Mouse (Mus musculus) limb, embryonic 12.5 days (tissue): ENCODE measurements around the gene Psmb9. TPM values are rescaled to one million over a fixed set of nuclear protein-coding genes. Genes with fewer than 3 reads are reported as not detected.

Source experiments
- ATAC-seq: fragments of 200-750 bp; cut with Nextera tagmentation; 2 replicates; pipeline ENCODE4 v1.8.0; 2017; ENCODE audit warnings: low read depth, moderate TSS enrichment; ENCODE audit not compliant: insufficient number of reproducible peaks, insufficient read depth, low FRiP score, low TSS enrichment
- H3K27ac ChIP-seq: fragments of 300-500 bp; sonication (generic); 2 replicates; pipeline ENCODE4 v1.5.1; 2016; ENCODE audit warnings: mild to moderate bottlenecking, moderate library complexity
- H3K27me3 ChIP-seq: fragments of 300-500 bp; sonication (generic); 2 replicates; pipeline ENCODE4 v1.6.1; 2016; ENCODE audit warnings: mild to moderate bottlenecking, moderate library complexity
- H3K36me3 ChIP-seq: fragments of 300-500 bp; sonication (generic); 2 replicates; pipeline ENCODE4 v1.6.1; 2016; ENCODE audit warnings: mild to moderate bottlenecking, moderate library complexity
- H3K4me1 ChIP-seq: fragments of 300-500 bp; sonication (generic); replicated peaks from 2 replicates; pipeline ENCODE4 v1.6.1; 2016
- H3K4me2 ChIP-seq: fragments of 300-500 bp; sonication (generic); 2 replicates; pipeline ENCODE4 v1.6.1; 2016; ENCODE audit warnings: mild to moderate bottlenecking, moderate library complexity
- H3K4me3 ChIP-seq: fragments of 300-500 bp; sonication (generic); replicated peaks from 2 replicates; pipeline ENCODE4 v1.5.1; 2016; ENCODE audit warnings: mild to moderate bottlenecking
- H3K9ac ChIP-seq: fragments of 300-500 bp; sonication (generic); replicated peaks from 2 replicates; pipeline ENCODE4 v1.6.1; 2016; ENCODE audit warnings: mild to moderate bottlenecking, moderate library complexity
- H3K9me3 ChIP-seq: fragments of 300-500 bp; sonication (generic); 2 replicates; pipeline ENCODE4 v1.6.1; 2016; ENCODE audit warnings: mild to moderate bottlenecking, moderate library complexity
- WGBS: fragments of 180-500 bp; shearing (Covaris S2); methylation state at CpG from one replicate; pipeline ENCODE4 v1.1.7; 2016; 5-methylcytosine and 5-hydroxymethylcytosine counted together
- polyA plus RNA-seq: library from polyadenylated mRNA; unstranded; fragments of >200 nt; fragmentation: Nextera tagmentation; extraction: Ambion mirVana; gene quantifications from 2 replicates; pipeline ENCODE4 v1.2.1, GENCODE M21; 2016

Gene Psmb9
- polyA plus RNA-seq, 1 experiment from 2014 or later = 2.4 TPM

DNA sequence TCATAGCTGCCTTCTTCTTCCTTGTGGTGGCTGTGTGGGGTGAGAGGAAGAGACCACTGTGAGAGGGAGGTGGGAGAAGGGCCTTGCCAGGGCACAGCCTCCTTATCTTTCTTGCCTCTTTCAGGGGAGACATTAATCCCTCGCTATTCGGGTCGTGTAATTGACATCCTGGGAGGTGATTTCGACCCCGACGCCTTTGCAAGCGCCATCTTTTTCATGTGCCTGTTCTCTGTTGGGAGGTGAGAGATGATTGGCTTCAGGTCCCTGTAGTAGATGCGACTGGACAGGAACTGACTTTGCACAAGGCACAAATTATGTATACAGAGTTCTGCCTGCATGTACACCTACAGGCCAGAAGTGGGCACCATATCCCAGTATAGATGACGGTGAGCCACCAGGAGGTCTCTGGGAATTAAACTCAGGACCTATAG, 18.2 kb upstream of the Psmb9 start:
- Histone ChIP-seq H3K4me2 (peak overlapping the region; percentile 95; the same call in 1 of the 2 replicates), H3K27me3 (peaks cover 86% of the 10 kb centered on the region), H3K9ac (peak overlapping the region; percentile 45; the same call in 1 of the 2 replicates), H3K36me3 (no peaks in the 10 kb centered on the region), H3K4me1 (peaks cover 7% of the 10 kb centered on the region; the same call in 1 of the 2 replicates), H3K9me3 (peaks cover 4% of the 10 kb centered on the region; the same call in 1 of the 2 replicates), H3K4me3 (peak overlapping the region; percentile 67; the same call in 1 of the 2 replicates), H3K27ac (no peak overlapping the region)
- WGBS = 16% methylated on average over 9 of the region's 9 CpGs
- ATAC-seq = no peak

GRCm38 (mm10) chr17:34205021-34205745, 17.6 kb upstream of the Psmb9 start:
- H3K36me3 ChIP-seq = no peaks in the 10 kb centered on the region
- WGBS = 10% methylated on average over 18 of the region's 18 CpGs
- H3K9ac ChIP-seq = peak overlapping the region; percentile 64
- ATAC-seq = no peak
- peak overlapping the region; percentile 95 for H3K4me2 ChIP-seq
- no peak overlapping the region for H3K27ac ChIP-seq
- H3K4me3 ChIP-seq = peak overlapping the region; percentile 67
- H3K27me3 ChIP-seq = peaks cover 85% of the 10 kb centered on the region
- H3K9me3 ChIP-seq = peaks cover 4% of the 10 kb centered on the region; the same call in 1 of the 2 replicates
- peaks cover 7% of the 10 kb centered on the region; the same call in 1 of the 2 replicates for H3K4me1 ChIP-seq

DNA sequence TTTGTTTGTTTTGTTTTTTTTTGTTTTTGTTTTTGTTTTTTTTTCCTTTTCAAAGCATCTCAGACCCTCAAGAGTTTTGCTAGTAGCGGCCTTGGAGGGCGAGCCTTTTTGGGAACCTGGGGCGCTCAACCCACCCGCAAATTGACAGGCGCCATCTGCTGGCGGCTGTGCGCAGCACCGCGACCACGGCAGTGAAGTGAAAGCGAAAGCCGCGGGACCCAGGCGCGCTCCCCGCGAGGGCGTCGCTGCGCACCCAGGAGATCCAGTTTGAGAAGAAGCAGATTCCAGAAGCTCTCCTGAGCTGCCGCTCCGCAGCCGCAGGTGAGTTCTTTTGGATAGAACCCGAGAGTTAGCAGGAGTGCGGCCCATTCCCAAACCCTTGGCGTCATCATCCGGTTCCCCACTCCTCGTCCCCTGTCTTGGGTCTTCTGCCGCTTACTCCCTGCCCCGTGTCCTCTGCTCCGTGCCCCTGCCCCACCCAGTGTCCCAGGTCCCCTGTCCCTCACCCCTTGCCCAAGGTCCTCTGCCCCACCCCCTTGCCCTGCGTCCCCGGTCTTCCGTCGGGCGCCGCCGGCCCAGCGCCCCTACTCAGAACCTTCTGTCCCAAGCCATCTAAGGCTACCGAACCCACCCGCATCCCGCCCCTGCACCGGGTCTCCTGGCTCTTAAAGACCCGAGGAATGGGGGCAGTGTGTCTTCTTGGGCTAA, 16.9 kb upstream of the Psmb9 start:
- no peaks in the 10 kb centered on the region for H3K36me3 ChIP-seq
- H3K27ac ChIP-seq = no peak overlapping the region
- H3K4me3 ChIP-seq = peak overlapping the region; percentile 67
- H3K9me3 ChIP-seq = no peaks in the 10 kb centered on the region
- under 1% methylated on average over 44 of the region's 44 CpGs for WGBS
- H3K27me3 ChIP-seq = peaks cover 84% of the 10 kb centered on the region
- peak overlapping the region; percentile 64 for H3K9ac ChIP-seq
- ATAC-seq = no peak; the same call in 1 of the 2 replicates
- peaks cover 7% of the 10 kb centered on the region; the same call in 1 of the 2 replicates for H3K4me1 ChIP-seq
- peak overlapping the region; percentile 95 for H3K4me2 ChIP-seq

GRCm38 (mm10) chr17:34203444-34203843, 15.9 kb upstream of the Psmb9 start, which contains the start of gene Tap2:
Gene Tap2 (plus strand): TSS chr17:34203527.
- H3K9ac ChIP-seq = peak within 1 kb of the TSS; percentile 64; the same call in 1 of the 2 replicates
- no peaks in the 10 kb centered on the region for H3K36me3 ChIP-seq
- WGBS = 76% methylated on average over 5 of the region's 5 CpGs
- peaks cover 86% of the 10 kb centered on the region for H3K27me3 ChIP-seq
- H3K4me2 ChIP-seq = peak within 1 kb of the TSS; percentile 95
- ATAC-seq = no peak
- no peak within 1 kb of the TSS for H3K27ac ChIP-seq
- peaks cover 7% of the 10 kb centered on the region; the same call in 1 of the 2 replicates for H3K4me1 ChIP-seq
- peak within 1 kb of the TSS; percentile 67 for H3K4me3 ChIP-seq
- no peaks in the 10 kb centered on the region for H3K9me3 ChIP-seq

- 83% methylated on average over 4 of the region's 4 CpGs for WGBS
- H3K27me3 ChIP-seq = peaks cover 86% of the 10 kb centered on the region
- ATAC-seq = peak; percentile 58; the same call in 1 of the 2 replicates
These were observed 15.3 kb upstream of the Psmb9 start for GRCm38 (mm10) chr17:34202760-34203442.

DNA sequence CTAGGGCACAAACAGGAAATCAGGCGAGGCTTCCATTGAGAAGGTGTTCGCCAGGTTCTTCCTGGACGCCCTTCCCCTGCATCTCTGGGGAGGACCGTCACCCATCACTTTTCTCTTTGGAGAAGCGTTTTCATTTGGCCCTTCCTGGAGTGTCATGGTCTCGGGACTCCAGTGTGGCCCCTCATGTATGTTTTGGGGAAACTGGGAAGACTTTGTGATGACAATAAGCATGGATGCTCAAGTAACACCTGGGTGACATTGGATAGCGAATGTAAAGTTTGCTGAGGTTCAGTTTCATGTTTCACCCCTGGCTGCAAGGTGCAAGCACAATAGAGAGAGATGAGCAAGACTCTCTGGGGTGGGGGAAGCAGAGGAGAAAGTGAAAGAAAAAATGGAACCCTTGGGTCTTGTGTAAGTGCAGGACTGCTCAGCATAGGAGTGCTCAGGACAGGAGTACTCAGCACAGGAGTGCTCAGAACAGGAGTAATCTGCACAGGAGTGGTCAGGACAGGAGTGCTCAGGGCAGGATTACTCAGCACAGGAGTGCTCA, 14.0 kb upstream of the Psmb9 start:
- Histone ChIP-seq H3K9me3 (no peaks in the 10 kb centered on the region), H3K9ac (no peak overlapping the region), H3K4me3 (no peak overlapping the region), H3K27me3 (peaks cover 88% of the 10 kb centered on the region), H3K36me3 (no peaks in the 10 kb centered on the region), H3K27ac (no peak overlapping the region), H3K4me2 (no peak overlapping the region), H3K4me1 (peaks cover 24% of the 10 kb centered on the region)
- 64% methylated on average over 7 of the region's 7 CpGs for WGBS
- no peak for ATAC-seq

More at GRCm38 (mm10) chr17:34202760-34203442, 15.3 kb upstream of the Psmb9 start:
- H3K4me3 ChIP-seq = no peak overlapping the region
- H3K4me2 ChIP-seq = no peak overlapping the region
- peaks cover 12% of the 10 kb centered on the region for H3K4me1 ChIP-seq
- no peaks in the 10 kb centered on the region for H3K36me3 ChIP-seq
- H3K27ac ChIP-seq = no peak overlapping the region
- H3K9ac ChIP-seq = no peak overlapping the region
- H3K9me3 ChIP-seq = no peaks in the 10 kb centered on the region

- whole genome bisulfite sequencing = 87% methylated on average over 16 of the region's 16 CpGs
- no peak overlapping the region for H3K4me2 ChIP-seq
- H3K27me3 ChIP-seq = peaks cover 88% of the 10 kb centered on the region
- no peaks in the 10 kb centered on the region for H3K36me3 ChIP-seq
- no peak for ATAC-seq
- H3K27ac ChIP-seq = no peak overlapping the region
- H3K9ac ChIP-seq = no peak overlapping the region
- no peak overlapping the region for H3K4me3 ChIP-seq
- no peaks in the 10 kb centered on the region for H3K9me3 ChIP-seq
- peaks cover 24% of the 10 kb centered on the region for H3K4me1 ChIP-seq
These were observed 13.4 kb upstream of the Psmb9 start for GRCm38 (mm10) chr17:34200772-34201505.

DNA sequence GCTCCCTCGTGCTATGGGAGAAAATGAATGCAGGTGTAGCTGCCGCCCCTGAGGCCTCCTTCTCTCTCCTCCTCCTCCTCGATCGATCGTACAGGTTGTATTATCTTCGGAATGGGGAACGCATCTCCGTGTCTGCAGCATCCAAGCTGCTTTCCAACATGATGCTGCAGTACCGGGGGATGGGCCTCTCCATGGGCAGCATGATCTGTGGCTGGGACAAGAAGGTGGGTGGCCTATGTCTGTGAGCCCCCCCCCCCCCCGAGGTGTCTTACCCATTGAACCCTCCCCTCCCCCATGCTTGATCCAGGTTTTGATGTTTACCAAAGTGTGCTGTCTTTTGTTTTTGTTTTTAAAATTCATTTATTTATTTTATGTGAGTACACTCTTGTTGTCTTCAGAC, 12.5 kb upstream of the Psmb9 start:
- H3K4me3 ChIP-seq = no peak overlapping the region
- peaks cover 22% of the 10 kb centered on the region for H3K4me1 ChIP-seq
- no peak for ATAC-seq
- H3K4me2 ChIP-seq = no peak overlapping the region
- H3K9me3 ChIP-seq = no peaks in the 10 kb centered on the region
- H3K27ac ChIP-seq = no peak overlapping the region
- no peak overlapping the region for H3K9ac ChIP-seq
- H3K36me3 ChIP-seq = no peaks in the 10 kb centered on the region
- 88% methylated on average over 10 of the region's 10 CpGs for WGBS
- peaks cover 88% of the 10 kb centered on the region for H3K27me3 ChIP-seq

DNA sequence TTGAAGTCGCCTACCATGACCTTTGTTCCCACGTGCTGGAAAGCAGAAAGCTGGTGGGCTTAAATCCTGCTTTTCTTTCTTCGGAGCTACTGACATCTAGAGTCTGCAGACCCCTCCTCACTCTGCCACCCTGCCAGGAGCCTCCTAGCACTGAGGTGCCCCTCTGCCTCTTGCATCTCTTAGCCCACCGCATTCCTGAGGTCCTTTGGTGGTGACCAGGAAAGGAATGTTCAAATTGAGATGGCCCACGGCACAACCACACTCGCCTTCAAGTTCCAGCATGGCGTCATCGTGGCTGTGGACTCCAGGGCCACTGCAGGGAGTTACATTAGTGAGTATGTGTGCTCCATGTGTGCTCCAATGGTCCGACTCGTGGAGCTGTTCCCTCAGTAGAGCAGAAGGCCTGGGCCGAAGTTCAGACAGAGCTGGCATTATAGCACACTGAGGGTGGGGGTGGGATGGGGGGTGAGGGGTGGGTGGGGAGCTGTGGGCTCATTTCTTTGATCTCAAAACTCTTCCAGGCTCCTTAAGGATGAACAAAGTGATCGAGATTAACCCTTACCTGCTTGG, 11.6 kb upstream of the Psmb9 start:
- ATAC-seq = no peak

GRCm38 (mm10) chr17:34198521-34198912, 11.0 kb upstream of the Psmb9 start:
- Histone ChIP-seq H3K9me3 (no peaks in the 10 kb centered on the region), H3K4me2 (peak overlapping the region; percentile 68), H3K27me3 (peaks cover 91% of the 10 kb centered on the region), H3K27ac (no peak overlapping the region), H3K9ac (no peak overlapping the region; the same call in 1 of the 2 replicates), H3K4me3 (peak overlapping the region; percentile 41), H3K4me1 (peaks cover 17% of the 10 kb centered on the region), H3K36me3 (no peaks in the 10 kb centered on the region)
- WGBS = 7% methylated on average over 11 of the region's 11 CpGs
- no peak for ATAC-seq

More for the DNA sequence above, 11.6 kb upstream of the Psmb9 start:
- H3K9me3 ChIP-seq = no peaks in the 10 kb centered on the region
- no peak overlapping the region for H3K27ac ChIP-seq
- 54% methylated on average over 12 of the region's 12 CpGs for WGBS
- H3K9ac ChIP-seq = no peak overlapping the region
- no peak overlapping the region for H3K4me2 ChIP-seq
- peaks cover 17% of the 10 kb centered on the region for H3K4me1 ChIP-seq
- H3K27me3 ChIP-seq = peaks cover 91% of the 10 kb centered on the region
- no peak overlapping the region for H3K4me3 ChIP-seq
- H3K36me3 ChIP-seq = no peaks in the 10 kb centered on the region
